Mouse (Mus musculus): ENCODE measurements around the gene Kyat1. TPM values are rescaled to one million over a fixed set of nuclear protein-coding genes. Genes with fewer than 3 reads are reported as not detected.

The Kyat1 gene
- polyA plus RNA-seq, 1 experiment from 2014 or later: 22.0 TPM

DNA sequence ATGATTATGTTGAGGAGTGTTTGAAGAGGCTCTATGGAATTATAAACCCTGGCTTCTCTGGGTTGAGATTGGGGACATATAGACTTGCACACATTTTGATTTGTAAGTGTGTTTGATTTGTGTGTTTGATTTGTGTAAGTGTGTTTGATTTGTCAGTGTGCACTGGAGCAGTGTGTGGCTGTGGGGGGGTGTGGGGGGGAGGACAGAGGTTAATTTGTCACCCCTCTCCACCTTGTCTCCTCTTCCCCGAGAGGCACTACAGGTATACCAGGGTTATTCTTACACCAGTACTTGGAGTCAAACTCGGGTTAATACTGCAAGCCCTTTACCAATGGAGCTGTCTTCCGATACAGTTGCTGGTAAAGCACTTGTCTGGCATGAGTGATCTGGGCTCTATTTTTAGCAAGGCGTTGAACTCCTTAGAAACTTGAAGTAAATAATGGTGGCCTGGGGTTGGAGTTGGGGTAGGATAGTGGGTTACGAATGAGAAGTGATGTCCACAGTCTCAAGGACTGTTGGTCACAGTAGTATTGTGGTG is 5.2 kb downstream of the Kyat1 start:
- no peaks in the 10 kb centered on the region for H3K27me3 ChIP-seq (ENCODE audit: control insufficient read depth, insufficient read depth, low read length)
- H3K9me3 ChIP-seq (ENCODE audit: control insufficient read depth, low read length): no peaks in the 10 kb centered on the region
- peak overlapping the region; percentile 11; the same call in 1 of the 2 replicates for H3K4me2 ChIP-seq (ENCODE audit: low read length)
- H3K9ac ChIP-seq (ENCODE audit: low read length): no peak overlapping the region
- peaks cover 2 to 19% of the 10 kb centered on the region in 2 experiments; a peak in 3 of 4 replicates for H3K4me1 ChIP-seq (ENCODE audit: control insufficient read depth in 2 of 2, insufficient read depth in 2 of 2, low read length in 2 of 2)
- no peak for ATAC-seq (ENCODE audit: insufficient number of reproducible peaks, insufficient read depth, low FRiP score, low read depth)
- 29% methylated on average over 5 of the region's 5 CpGs for WGBS
- no peak overlapping the region for H3K4me3 ChIP-seq (ENCODE audit: control insufficient read depth in 1 of 2, insufficient read depth in 1 of 2, low read depth in 1 of 2, low read length in 2 of 2)
- no peaks in the 10 kb centered on the region for H3K36me3 ChIP-seq (ENCODE audit: control insufficient read depth, insufficient read depth, low read length)
- H3K27ac ChIP-seq (replicated peaks in 1 of 2; ENCODE audit: control insufficient read depth in 1 of 2, insufficient read depth in 1 of 2, low read depth in 2 of 2, low read length in 2 of 2): 0 out of 4 replicates have a peak overlapping the region, but pooled peaks of 1 of the 2 experiments have one; percentile 37

DNA sequence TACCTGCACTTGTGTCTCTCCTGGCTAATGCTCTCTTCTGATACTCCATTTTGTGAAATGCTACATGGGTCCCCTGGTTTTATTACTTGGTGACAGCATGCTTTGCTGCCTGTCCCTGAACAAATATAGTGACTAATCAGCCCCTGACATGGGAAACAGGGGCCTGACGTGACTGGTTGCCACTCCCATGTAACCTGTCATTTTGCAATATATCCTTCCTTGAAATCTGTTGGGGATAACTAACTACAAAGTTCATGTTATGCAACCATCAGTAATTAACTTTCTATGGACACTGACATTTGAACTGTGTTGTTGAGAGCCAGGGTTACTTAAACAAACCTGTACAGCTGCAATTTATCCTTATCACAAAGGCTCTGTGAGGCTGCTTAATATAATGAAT is 5.7 kb downstream of the Kyat1 start:
- no peaks in the 10 kb centered on the region for H3K36me3 ChIP-seq (ENCODE audit: control insufficient read depth, insufficient read depth, low read length)
- no peak overlapping the region; the same call in 1 of the 2 replicates for H3K9ac ChIP-seq (ENCODE audit: low read length)
- WGBS: 32% methylated on average over 1 of the region's 1 CpGs
- 0 out of 4 replicates have a peak overlapping the region, but pooled peaks of 1 of the 2 experiments have one; percentile 37 for H3K27ac ChIP-seq (replicated peaks in 1 of 2; ENCODE audit: control insufficient read depth in 1 of 2, insufficient read depth in 1 of 2, low read depth in 2 of 2, low read length in 2 of 2)
- H3K4me2 ChIP-seq (ENCODE audit: low read length): peak overlapping the region; percentile 11; the same call in 1 of the 2 replicates
- no peak overlapping the region for H3K4me3 ChIP-seq (ENCODE audit: control insufficient read depth in 1 of 2, insufficient read depth in 1 of 2, low read depth in 1 of 2, low read length in 2 of 2)
- no peaks in the 10 kb centered on the region for H3K9me3 ChIP-seq (ENCODE audit: control insufficient read depth, low read length)
- H3K4me1 ChIP-seq (ENCODE audit: control insufficient read depth in 2 of 2, insufficient read depth in 2 of 2, low read length in 2 of 2): peaks cover 2 to 19% of the 10 kb centered on the region in 2 experiments; a peak in 3 of 4 replicates
- H3K27me3 ChIP-seq (ENCODE audit: control insufficient read depth, insufficient read depth, low read length): no peaks in the 10 kb centered on the region
- ATAC-seq (ENCODE audit: insufficient number of reproducible peaks, insufficient read depth, low FRiP score, low read depth): no peak

GRCm38 (mm10) chr2:30198021-30198420 is 7.6 kb downstream of the Kyat1 start:
- H3K4me2 ChIP-seq (ENCODE audit: low read length): no peak overlapping the region
- 51% methylated on average over 4 of the region's 4 CpGs for WGBS
- H3K27ac ChIP-seq (replicated peaks in 1 of 2; ENCODE audit: control insufficient read depth in 1 of 2, insufficient read depth in 1 of 2, low read depth in 2 of 2, low read length in 2 of 2): no peak overlapping the region
- H3K36me3 ChIP-seq (ENCODE audit: control insufficient read depth, insufficient read depth, low read length): no peaks in the 10 kb centered on the region
- no peaks in the 10 kb centered on the region for H3K9me3 ChIP-seq (ENCODE audit: control insufficient read depth, low read length)
- no peak overlapping the region for H3K9ac ChIP-seq (ENCODE audit: low read length)
- peaks cover 2 to 13% of the 10 kb centered on the region in 2 experiments; a peak in 3 of 4 replicates for H3K4me1 ChIP-seq (ENCODE audit: control insufficient read depth in 2 of 2, insufficient read depth in 2 of 2, low read length in 2 of 2)
- H3K4me3 ChIP-seq (ENCODE audit: control insufficient read depth in 1 of 2, insufficient read depth in 1 of 2, low read depth in 1 of 2, low read length in 2 of 2): no peak overlapping the region
- peak; percentile 13; the same call in 1 of the 2 replicates for ATAC-seq (ENCODE audit: insufficient number of reproducible peaks, insufficient read depth, low FRiP score, low read depth)
- no peaks in the 10 kb centered on the region for H3K27me3 ChIP-seq (ENCODE audit: control insufficient read depth, insufficient read depth, low read length)

- Histone ChIP-seq H3K9me3 (ENCODE audit: control insufficient read depth, low read length) (no peaks in the 10 kb centered on the region), H3K4me3 (ENCODE audit: control insufficient read depth in 1 of 2, insufficient read depth in 1 of 2, low read depth in 1 of 2, low read length in 2 of 2) (no peak overlapping the region), H3K27ac (replicated peaks in 1 of 2; ENCODE audit: control insufficient read depth in 1 of 2, insufficient read depth in 1 of 2, low read depth in 2 of 2, low read length in 2 of 2) (no peak overlapping the region), H3K27me3 (ENCODE audit: control insufficient read depth, insufficient read depth, low read length) (no peaks in the 10 kb centered on the region), H3K4me2 (ENCODE audit: low read length) (no peak overlapping the region), H3K9ac (ENCODE audit: low read length) (no peak overlapping the region), H3K36me3 (ENCODE audit: control insufficient read depth, insufficient read depth, low read length) (no peaks in the 10 kb centered on the region), H3K4me1 (ENCODE audit: control insufficient read depth in 2 of 2, insufficient read depth in 2 of 2, low read length in 2 of 2) (peaks cover 0 to under 1% of the 10 kb centered on the region in 2 experiments; a peak in 1 of 4 replicates)
- WGBS: 71% methylated on average over 3 of the region's 3 CpGs
- ATAC-seq (ENCODE audit: insufficient number of reproducible peaks, insufficient read depth, low FRiP score, low read depth): no peak
These were observed 11.0 kb downstream of the Kyat1 start for GRCm38 (mm10) chr2:30194656-30195055.

DNA sequence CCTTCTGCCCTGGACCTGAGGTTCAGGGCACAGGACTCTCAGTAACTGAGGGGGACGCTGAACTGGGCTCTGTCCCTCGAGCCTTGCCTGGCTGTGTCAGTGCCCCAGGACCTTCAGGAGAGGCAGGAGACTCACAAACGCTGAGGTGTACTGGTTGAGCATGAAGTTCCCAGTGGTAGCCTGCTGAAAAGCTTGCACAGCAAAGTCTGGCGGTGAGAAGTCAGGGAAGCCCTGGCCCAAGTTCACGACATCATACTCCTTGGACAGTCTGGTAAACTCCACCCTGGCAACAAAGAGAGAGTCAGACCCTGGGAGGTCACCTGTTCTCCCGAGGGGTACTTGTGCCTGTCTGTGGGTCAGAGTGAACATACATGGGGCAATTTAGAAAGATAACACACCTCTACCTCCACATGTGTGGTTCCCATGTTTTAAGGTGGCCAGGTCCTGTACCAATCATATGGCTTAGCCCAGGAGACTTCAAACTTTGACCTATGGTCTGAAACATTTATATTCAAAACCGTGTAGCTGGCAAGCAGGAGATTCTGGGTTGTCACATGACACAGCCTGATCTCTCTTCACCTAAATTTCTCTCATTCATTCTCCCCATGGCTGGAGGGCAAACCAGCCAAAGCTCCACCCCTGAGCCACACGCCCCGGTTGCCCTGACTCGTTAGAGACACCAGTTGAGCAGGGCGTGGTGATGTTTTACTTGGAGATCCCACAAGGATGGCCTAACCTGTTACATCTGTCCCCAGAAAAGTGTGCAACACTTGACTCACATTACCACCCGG is 13.7 kb downstream of the Kyat1 start:
- Histone ChIP-seq H3K9ac (ENCODE audit: low read length) (no peak overlapping the region), H3K9me3 (ENCODE audit: control insufficient read depth, low read length) (no peaks in the 10 kb centered on the region), H3K4me2 (ENCODE audit: low read length) (no peak overlapping the region), H3K4me1 (ENCODE audit: control insufficient read depth in 2 of 2, insufficient read depth in 2 of 2, low read length in 2 of 2) (no peaks in the 10 kb centered on the region), H3K4me3 (ENCODE audit: control insufficient read depth in 1 of 2, insufficient read depth in 1 of 2, low read depth in 1 of 2, low read length in 2 of 2) (no peak overlapping the region), H3K36me3 (ENCODE audit: control insufficient read depth, insufficient read depth, low read length) (no peaks in the 10 kb centered on the region), H3K27me3 (ENCODE audit: control insufficient read depth, insufficient read depth, low read length) (no peaks in the 10 kb centered on the region), H3K27ac (replicated peaks in 1 of 2; ENCODE audit: control insufficient read depth in 1 of 2, insufficient read depth in 1 of 2, low read depth in 2 of 2, low read length in 2 of 2) (no peak overlapping the region)
- no peak for ATAC-seq (ENCODE audit: insufficient number of reproducible peaks, insufficient read depth, low FRiP score, low read depth)
- WGBS: 86% methylated on average over 12 of the region's 12 CpGs

DNA sequence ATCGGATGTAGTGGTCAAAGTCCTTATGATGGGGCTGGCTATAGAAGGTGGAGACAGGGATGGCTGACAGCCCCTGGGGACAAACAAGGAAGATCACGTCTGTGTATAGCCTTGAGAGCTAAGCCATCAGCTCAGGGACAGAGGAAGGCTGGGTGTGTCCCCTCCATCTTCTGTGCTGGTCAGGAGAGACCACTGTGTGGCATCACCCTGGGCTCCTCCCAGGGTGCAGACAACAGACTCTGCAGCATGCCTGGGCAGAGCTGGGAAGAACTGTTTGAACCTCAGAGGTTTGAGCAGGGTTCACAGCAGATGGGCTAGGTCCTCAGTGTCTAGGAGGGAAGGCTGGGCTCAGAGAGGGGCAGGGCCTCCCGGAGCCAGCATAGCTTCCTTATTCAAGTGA is 20.0 kb downstream of the Kyat1 start:
- no peak for ATAC-seq (ENCODE audit: insufficient number of reproducible peaks, insufficient read depth, low FRiP score, low read depth)
- Histone ChIP-seq H3K27ac (replicated peaks in 1 of 2; ENCODE audit: control insufficient read depth in 1 of 2, insufficient read depth in 1 of 2, low read depth in 2 of 2, low read length in 2 of 2) (no peak overlapping the region), H3K9me3 (ENCODE audit: control insufficient read depth, low read length) (peaks cover 6% of the 10 kb centered on the region; the same call in 1 of the 2 replicates), H3K4me1 (ENCODE audit: control insufficient read depth in 2 of 2, insufficient read depth in 2 of 2, low read length in 2 of 2) (no peaks in the 10 kb centered on the region), H3K27me3 (ENCODE audit: control insufficient read depth, insufficient read depth, low read length) (no peaks in the 10 kb centered on the region), H3K4me3 (ENCODE audit: control insufficient read depth in 1 of 2, insufficient read depth in 1 of 2, low read depth in 1 of 2, low read length in 2 of 2) (no peak overlapping the region), H3K9ac (ENCODE audit: low read length) (no peak overlapping the region), H3K4me2 (ENCODE audit: low read length) (no peak overlapping the region), H3K36me3 (ENCODE audit: control insufficient read depth, insufficient read depth, low read length) (0 out of 2 replicates have a peak, but pooled peaks cover 9% of the 10 kb centered on the region)
- WGBS: 74% methylated on average over 3 of the region's 3 CpGs

- no peak overlapping the region for H3K27ac ChIP-seq (replicated peaks in 1 of 2; ENCODE audit: control insufficient read depth in 1 of 2, insufficient read depth in 1 of 2, low read depth in 2 of 2, low read length in 2 of 2)
- 66% methylated on average over 6 of the region's 6 CpGs for WGBS
- no peak overlapping the region for H3K9ac ChIP-seq (ENCODE audit: low read length)
- H3K36me3 ChIP-seq (ENCODE audit: control insufficient read depth, insufficient read depth, low read length): 0 out of 2 replicates have a peak, but pooled peaks cover 9% of the 10 kb centered on the region
- H3K4me2 ChIP-seq (ENCODE audit: low read length): no peak overlapping the region
- no peaks in the 10 kb centered on the region for H3K27me3 ChIP-seq (ENCODE audit: control insufficient read depth, insufficient read depth, low read length)
- no peak for ATAC-seq (ENCODE audit: insufficient number of reproducible peaks, insufficient read depth, low FRiP score, low read depth)
- H3K4me1 ChIP-seq (ENCODE audit: control insufficient read depth in 2 of 2, insufficient read depth in 2 of 2, low read length in 2 of 2): no peaks in the 10 kb centered on the region
- peaks cover 6% of the 10 kb centered on the region; the same call in 1 of the 2 replicates for H3K9me3 ChIP-seq (ENCODE audit: control insufficient read depth, low read length)
- H3K4me3 ChIP-seq (ENCODE audit: control insufficient read depth in 1 of 2, insufficient read depth in 1 of 2, low read depth in 1 of 2, low read length in 2 of 2): no peak overlapping the region
These were observed 20.4 kb downstream of the Kyat1 start for GRCm38 (mm10) chr2:30185276-30185675.

Data from heart, embryonic 14.5 days (tissue).